Mouse (Mus musculus) embryonic facial prominence, embryonic 13.5 days (tissue): Measurements from ENCODE around the gene Cdk14. TPM values are rescaled to one million over a fixed set of nuclear protein-coding genes. Genes with fewer than 3 reads are reported as not detected.
A peak's percentile ranks its signal among the peaks of the same experiment; 100 is the strongest.

Source experiments
- ATAC-seq: fragments of 200-750 bp; cut with Nextera tagmentation; 2 replicates; pipeline ENCODE4 v1.8.0; 2017; ENCODE audit warnings: low read depth; ENCODE audit not compliant: insufficient number of reproducible peaks, insufficient read depth, low FRiP score, low TSS enrichment
- H3K27ac ChIP-seq: fragments of 300-500 bp; sonication (generic); 2 replicates; pipeline ENCODE4 v1.5.1; 2015; ENCODE audit warnings: moderate library complexity, mild to moderate bottlenecking, inconsistent platforms
- H3K27me3 ChIP-seq: fragments of 300-500 bp; sonication (generic); 2 replicates; pipeline ENCODE4 v1.6.1; 2015; ENCODE audit warnings: mild to moderate bottlenecking, inconsistent platforms
- H3K36me3 ChIP-seq: fragments of 300-500 bp; sonication (generic); 2 replicates; pipeline ENCODE4 v1.6.1; 2015; ENCODE audit warnings: mild to moderate bottlenecking, inconsistent platforms
- H3K4me1 ChIP-seq: fragments of 300-500 bp; sonication (generic); 2 replicates; pipeline ENCODE4 v1.6.1; 2015; ENCODE audit warnings: inconsistent platforms
- H3K4me2 ChIP-seq: fragments of 300-500 bp; sonication (generic); 2 replicates; pipeline ENCODE4 v1.6.1; 2015; ENCODE audit warnings: moderate library complexity, mild to moderate bottlenecking, inconsistent platforms
- H3K4me3 ChIP-seq: fragments of 300-500 bp; sonication (generic); 2 replicates; pipeline ENCODE4 v1.5.1; 2015; ENCODE audit warnings: mild to moderate bottlenecking, inconsistent platforms
- H3K9ac ChIP-seq: fragments of 300-500 bp; sonication (generic); 2 replicates; pipeline ENCODE4 v1.6.1; 2015; ENCODE audit warnings: mild to moderate bottlenecking, inconsistent platforms
- H3K9me3 ChIP-seq: fragments of 300-500 bp; sonication (generic); 2 replicates; pipeline ENCODE4 v1.6.1; 2016; ENCODE audit warnings: inconsistent platforms
- WGBS: fragments of 180-500 bp; shearing (Covaris S2); methylation state at CpG from one replicate; pipeline ENCODE4 v1.1.7; 2015; ENCODE audit warnings: mixed read lengths; 5-methylcytosine and 5-hydroxymethylcytosine counted together
- polyA plus RNA-seq: library from polyadenylated mRNA; unstranded; fragments of >200 nt; fragmentation: Nextera tagmentation; extraction: Ambion mirVana; gene quantifications from 2 replicates; pipeline ENCODE4 v1.2.1, GENCODE M21; 2015

Gene Cdk14
- polyA plus RNA-seq, 1 experiment from 2014 or later, result 24.5 TPM

- H3K4me3 ChIP-seq, result no peak overlapping the region
- H3K36me3 ChIP-seq, result peaks cover 5% of the 10 kb centered on the region; the same call in 1 of the 2 replicates
- no peak overlapping the region for H3K4me2 ChIP-seq
- H3K4me1 ChIP-seq, result peaks cover 13% of the 10 kb centered on the region
- no peak for ATAC-seq
- H3K27me3 ChIP-seq, result no peaks in the 10 kb centered on the region
- H3K27ac ChIP-seq, result no peak overlapping the region
- WGBS, result 59% methylated on average over 3 of the region's 3 CpGs
- H3K9me3 ChIP-seq, result no peaks in the 10 kb centered on the region
- no peak overlapping the region for H3K9ac ChIP-seq
Measured at GRCm38 (mm10) chr5:4878934-4879333, 541.2 kb downstream of the Cdk14 start.

- H3K4me1 ChIP-seq, result peaks cover 13% of the 10 kb centered on the region
Measured at GRCm38 (mm10) chr5:4877638-4878037, 542.5 kb downstream of the Cdk14 start.

DNA sequence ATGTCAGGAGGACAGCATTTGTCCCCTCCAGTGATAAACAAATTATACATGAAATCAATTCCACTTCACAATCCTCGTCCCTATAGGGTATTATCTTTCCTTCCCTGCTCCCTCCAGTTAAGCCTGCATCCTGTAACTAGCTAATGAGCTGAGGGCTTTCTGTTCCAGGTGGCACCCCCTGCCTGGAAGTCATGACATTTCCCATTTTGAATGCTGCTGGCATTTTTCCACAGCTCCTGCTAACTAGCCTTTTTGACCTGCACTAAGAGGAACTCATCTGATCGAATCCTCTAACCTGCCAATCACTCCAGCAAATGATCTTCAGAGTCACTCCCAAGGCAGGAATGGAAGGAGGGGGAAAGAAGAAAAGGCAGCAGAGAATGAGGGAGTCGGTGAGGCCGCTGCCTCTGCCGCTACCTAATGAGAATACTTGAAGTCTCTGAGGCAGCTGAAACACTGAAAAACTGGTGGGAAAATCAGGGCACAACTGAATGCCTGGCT, 542.9 kb downstream of the Cdk14 start:
- Histone ChIP-seq H3K4me3 (no peak overlapping the region), H3K9ac (no peak overlapping the region), H3K4me1 (peaks cover 13% of the 10 kb centered on the region), H3K36me3 (peaks cover 5% of the 10 kb centered on the region; the same call in 1 of the 2 replicates), H3K4me2 (no peak overlapping the region), H3K27ac (no peak overlapping the region), H3K9me3 (no peaks in the 10 kb centered on the region), H3K27me3 (no peaks in the 10 kb centered on the region)
- ATAC-seq, result no peak
- 19% methylated on average over 5 of the region's 5 CpGs for WGBS

More at GRCm38 (mm10) chr5:4877638-4878037, 542.5 kb downstream of the Cdk14 start:
- Histone ChIP-seq H3K27ac (no peak overlapping the region), H3K4me3 (no peak overlapping the region), H3K27me3 (no peaks in the 10 kb centered on the region), H3K9me3 (no peaks in the 10 kb centered on the region), H3K9ac (no peak overlapping the region), H3K36me3 (peaks cover 5% of the 10 kb centered on the region; the same call in 1 of the 2 replicates), H3K4me2 (no peak overlapping the region)
- no peak for ATAC-seq
- 40% methylated on average over 4 of the region's 4 CpGs for whole genome bisulfite sequencing

GRCm38 (mm10) chr5:4876653-4877091, 543.4 kb downstream of the Cdk14 start:
- Histone ChIP-seq H3K9ac (no peak overlapping the region), H3K36me3 (peaks cover 2% of the 10 kb centered on the region; the same call in 1 of the 2 replicates), H3K4me2 (no peak overlapping the region), H3K4me3 (no peak overlapping the region), H3K27ac (no peak overlapping the region), H3K4me1 (peaks cover 13% of the 10 kb centered on the region), H3K9me3 (no peaks in the 10 kb centered on the region), H3K27me3 (no peaks in the 10 kb centered on the region)
- 58% methylated on average over 15 of the region's 15 CpGs for WGBS
- no peak for ATAC-seq

GRCm38 (mm10) chr5:4870041-4870726, 549.9 kb downstream of the Cdk14 start:
- 65% methylated on average over 4 of the region's 4 CpGs for WGBS
- no peak overlapping the region for H3K27ac ChIP-seq
- H3K4me3 ChIP-seq, result no peak overlapping the region
- no peaks in the 10 kb centered on the region for H3K36me3 ChIP-seq
- H3K9me3 ChIP-seq, result no peaks in the 10 kb centered on the region
- H3K4me1 ChIP-seq, result peaks cover 14% of the 10 kb centered on the region
- H3K4me2 ChIP-seq, result no peak overlapping the region
- H3K9ac ChIP-seq, result no peak overlapping the region
- no peak for ATAC-seq
- H3K27me3 ChIP-seq, result no peaks in the 10 kb centered on the region

GRCm38 (mm10) chr5:4868563-4869120, 551.5 kb downstream of the Cdk14 start:
- no peaks in the 10 kb centered on the region for H3K36me3 ChIP-seq
- ATAC-seq, result no peak
- WGBS, result 55% methylated on average over 6 of the region's 6 CpGs
- peaks cover 14% of the 10 kb centered on the region for H3K4me1 ChIP-seq
- no peak overlapping the region for H3K4me2 ChIP-seq
- H3K27ac ChIP-seq, result no peak overlapping the region
- no peaks in the 10 kb centered on the region for H3K9me3 ChIP-seq
- H3K9ac ChIP-seq, result peak overlapping the region; percentile 54; the same call in 1 of the 2 replicates
- no peak overlapping the region for H3K4me3 ChIP-seq
- no peaks in the 10 kb centered on the region for H3K27me3 ChIP-seq

DNA sequence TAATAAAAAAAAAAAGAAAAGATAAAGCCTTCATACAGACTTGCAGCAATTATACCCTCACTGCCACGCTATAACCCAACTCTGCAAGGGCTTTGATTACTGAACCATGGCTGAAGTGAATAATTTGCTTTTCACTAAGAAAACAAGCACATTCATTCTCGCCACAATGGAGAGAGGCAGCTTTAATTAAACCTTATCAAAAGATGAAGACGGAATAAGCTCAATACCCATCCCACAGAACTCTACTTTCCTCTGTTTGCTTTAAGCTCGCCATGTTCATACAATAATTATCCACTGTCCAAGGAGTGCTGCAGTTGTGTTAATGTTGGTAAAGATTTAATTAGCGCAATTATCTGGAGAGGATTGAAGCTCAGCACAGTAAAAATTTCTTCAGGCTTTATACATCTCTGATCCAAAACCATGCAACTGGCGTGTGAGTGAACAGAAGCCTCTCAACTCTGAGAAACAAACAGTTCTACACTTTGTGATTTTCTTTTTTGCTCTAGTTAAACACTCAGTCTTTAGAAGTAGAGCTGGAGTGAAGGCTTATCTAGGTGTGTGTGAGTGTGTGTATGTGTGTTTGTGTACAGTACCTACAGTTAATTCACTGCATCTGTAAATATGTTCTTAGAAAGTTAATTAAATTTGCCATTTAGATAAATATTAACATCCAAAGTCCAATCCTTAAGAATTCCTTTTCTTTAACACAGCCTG, 552.1 kb downstream of the Cdk14 start:
- Histone ChIP-seq H3K4me1 (peaks cover 14% of the 10 kb centered on the region), H3K9me3 (no peaks in the 10 kb centered on the region), H3K9ac (no peak overlapping the region), H3K27ac (no peak overlapping the region), H3K4me2 (no peak overlapping the region), H3K27me3 (no peaks in the 10 kb centered on the region), H3K4me3 (no peak overlapping the region), H3K36me3 (no peaks in the 10 kb centered on the region)
- 67% methylated on average over 6 of the region's 6 CpGs for WGBS
- no peak for ATAC-seq

DNA sequence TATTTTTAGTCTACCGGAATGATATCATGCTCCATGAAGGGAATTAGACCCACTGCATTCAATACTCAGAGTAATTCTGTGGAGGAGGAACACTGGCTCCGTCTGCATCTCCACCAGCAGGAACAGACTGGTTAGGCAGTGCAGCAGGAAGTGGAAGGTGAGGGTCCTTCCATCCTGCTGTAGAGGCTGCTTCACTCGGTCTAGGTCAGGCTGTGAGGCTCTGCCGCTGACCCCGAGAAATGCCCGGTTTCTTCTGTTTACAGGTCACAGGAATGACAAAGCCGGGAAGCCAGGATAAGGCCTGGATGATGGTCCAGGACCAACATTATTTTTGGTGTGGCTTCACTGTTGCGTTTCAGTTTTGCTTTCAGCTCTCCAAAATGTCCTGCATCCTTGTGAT, 553.2 kb downstream of the Cdk14 start:
- no peaks in the 10 kb centered on the region for H3K36me3 ChIP-seq
- no peak for ATAC-seq
- H3K27ac ChIP-seq, result no peak overlapping the region
- H3K4me2 ChIP-seq, result no peak overlapping the region
- H3K9me3 ChIP-seq, result no peaks in the 10 kb centered on the region
- no peak overlapping the region for H3K4me3 ChIP-seq
- H3K9ac ChIP-seq, result no peak overlapping the region
- 84% methylated on average over 8 of the region's 8 CpGs for whole genome bisulfite sequencing
- no peaks in the 10 kb centered on the region for H3K27me3 ChIP-seq
- peaks cover 14% of the 10 kb centered on the region for H3K4me1 ChIP-seq

DNA sequence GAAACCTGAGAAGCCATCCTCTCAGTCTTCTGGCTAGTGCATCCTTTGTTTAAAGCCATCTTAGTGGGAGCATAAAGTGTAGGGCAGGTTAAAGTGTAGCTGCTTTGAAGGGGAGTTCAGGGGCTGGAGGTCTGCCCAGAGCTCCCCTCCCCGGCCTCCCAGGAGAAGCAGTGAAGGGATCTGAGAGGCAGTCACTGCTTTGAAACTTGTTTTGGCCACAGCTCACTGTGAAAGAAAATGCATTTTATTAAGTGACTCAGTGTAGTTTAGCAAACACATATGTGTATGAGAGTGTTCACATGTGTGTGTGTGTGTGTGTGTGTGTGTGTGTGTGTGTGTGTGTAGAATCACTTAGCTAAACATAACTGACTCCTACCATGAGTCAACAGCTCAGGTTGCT, 554.0 kb downstream of the Cdk14 start:
- WGBS, result 42% methylated on average over 1 of the region's 1 CpGs
- Histone ChIP-seq H3K9me3 (no peaks in the 10 kb centered on the region), H3K4me1 (peaks cover 14% of the 10 kb centered on the region), H3K27ac (peak overlapping the region; percentile 22; the same call in 1 of the 2 replicates), H3K36me3 (no peaks in the 10 kb centered on the region), H3K27me3 (no peaks in the 10 kb centered on the region), H3K4me3 (no peak overlapping the region), H3K4me2 (no peak overlapping the region), H3K9ac (no peak overlapping the region)
- no peak for ATAC-seq

- ATAC-seq, result no peak
- Histone ChIP-seq H3K9ac (no peak overlapping the region), H3K27me3 (no peaks in the 10 kb centered on the region), H3K4me3 (no peak overlapping the region), H3K9me3 (no peaks in the 10 kb centered on the region), H3K4me1 (peaks cover 13% of the 10 kb centered on the region), H3K4me2 (no peak overlapping the region), H3K27ac (no peak overlapping the region), H3K36me3 (no peaks in the 10 kb centered on the region)
- 80% methylated on average over 9 of the region's 9 CpGs for WGBS
Measured at GRCm38 (mm10) chr5:4861592-4861991, 558.5 kb downstream of the Cdk14 start.

GRCm38 (mm10) chr5:4861141-4861540, 559.0 kb downstream of the Cdk14 start:
- no peak overlapping the region for H3K4me3 ChIP-seq
- no peak for ATAC-seq

More at GRCm38 (mm10) chr5:4861141-4861540, 559.0 kb downstream of the Cdk14 start:
- Histone ChIP-seq H3K27ac (no peak overlapping the region), H3K4me2 (no peak overlapping the region), H3K4me1 (peaks cover 12% of the 10 kb centered on the region), H3K9ac (no peak overlapping the region), H3K36me3 (no peaks in the 10 kb centered on the region), H3K27me3 (no peaks in the 10 kb centered on the region), H3K9me3 (no peaks in the 10 kb centered on the region)
- 87% methylated on average over 2 of the region's 2 CpGs for WGBS
